Mouse (Mus musculus) embryonic facial prominence, embryonic 13.5 days (tissue): ENCODE data around the gene Hnf1a. TPM values are rescaled to one million over a fixed set of nuclear protein-coding genes. Genes with fewer than 3 reads are reported as not detected.

ENCODE experiments used
- ATAC-seq: fragments of 200-750 bp; cut with Nextera tagmentation; 2 replicates; pipeline ENCODE4 v1.8.0; 2017; ENCODE audit warnings: low read depth; ENCODE audit not compliant: insufficient number of reproducible peaks, insufficient read depth, low FRiP score, low TSS enrichment
- H3K27ac ChIP-seq: fragments of 300-500 bp; sonication (generic); 2 replicates; pipeline ENCODE4 v1.5.1; 2015; ENCODE audit warnings: moderate library complexity, mild to moderate bottlenecking, inconsistent platforms
- H3K27me3 ChIP-seq: fragments of 300-500 bp; sonication (generic); 2 replicates; pipeline ENCODE4 v1.6.1; 2015; ENCODE audit warnings: mild to moderate bottlenecking, inconsistent platforms
- H3K36me3 ChIP-seq: fragments of 300-500 bp; sonication (generic); 2 replicates; pipeline ENCODE4 v1.6.1; 2015; ENCODE audit warnings: mild to moderate bottlenecking, inconsistent platforms
- H3K4me1 ChIP-seq: fragments of 300-500 bp; sonication (generic); 2 replicates; pipeline ENCODE4 v1.6.1; 2015; ENCODE audit warnings: inconsistent platforms
- H3K4me2 ChIP-seq: fragments of 300-500 bp; sonication (generic); 2 replicates; pipeline ENCODE4 v1.6.1; 2015; ENCODE audit warnings: moderate library complexity, mild to moderate bottlenecking, inconsistent platforms
- H3K4me3 ChIP-seq: fragments of 300-500 bp; sonication (generic); 2 replicates; pipeline ENCODE4 v1.5.1; 2015; ENCODE audit warnings: mild to moderate bottlenecking, inconsistent platforms
- H3K9ac ChIP-seq: fragments of 300-500 bp; sonication (generic); 2 replicates; pipeline ENCODE4 v1.6.1; 2015; ENCODE audit warnings: mild to moderate bottlenecking, inconsistent platforms
- H3K9me3 ChIP-seq: fragments of 300-500 bp; sonication (generic); 2 replicates; pipeline ENCODE4 v1.6.1; 2016; ENCODE audit warnings: inconsistent platforms
- WGBS: fragments of 180-500 bp; shearing (Covaris S2); methylation state at CpG from one replicate; pipeline ENCODE4 v1.1.7; 2015; ENCODE audit warnings: mixed read lengths; 5-methylcytosine and 5-hydroxymethylcytosine counted together
- polyA plus RNA-seq: library from polyadenylated mRNA; unstranded; fragments of >200 nt; fragmentation: Nextera tagmentation; extraction: Ambion mirVana; gene quantifications from 2 replicates; pipeline ENCODE4 v1.2.1, GENCODE M21; 2015

Hnf1a gene
- polyA plus RNA-seq = 0.26 TPM in 1 of 2 replicates, not detected in the other

GRCm38 (mm10) chr5:114970824-114971227, at the start of gene Hnf1a:
TSS of gene Hnf1a (minus strand) at chr5:114971094.
- Histone ChIP-seq H3K4me3 (no peak within 1 kb of the TSS), H3K9ac (no peak within 1 kb of the TSS), H3K36me3 (no peaks in the 10 kb centered on the region), H3K27me3 (peaks cover 26% of the 10 kb centered on the region), H3K4me2 (no peak within 1 kb of the TSS), H3K4me1 (0 out of 2 replicates have a peak, but pooled peaks cover 3% of the 10 kb centered on the region), H3K27ac (no peak within 1 kb of the TSS), H3K9me3 (no peaks in the 10 kb centered on the region)
- no peak for ATAC-seq
- 78% methylated on average over 17 of the region's 17 CpGs for WGBS

- H3K4me2 ChIP-seq = no peak overlapping the region
- no peaks in the 10 kb centered on the region for H3K27me3 ChIP-seq
- ATAC-seq = no peak
- H3K27ac ChIP-seq = no peak overlapping the region
- peaks cover 5% of the 10 kb centered on the region for H3K36me3 ChIP-seq
- WGBS = 74% methylated on average over 4 of the region's 4 CpGs
- peaks cover 12% of the 10 kb centered on the region for H3K4me1 ChIP-seq
- H3K9ac ChIP-seq = no peak overlapping the region
- H3K9me3 ChIP-seq = no peaks in the 10 kb centered on the region
- no peak overlapping the region for H3K4me3 ChIP-seq
Measured at GRCm38 (mm10) chr5:115018813-115019212, 47.9 kb upstream of the Hnf1a start.

- Histone ChIP-seq H3K27ac (no peak overlapping the region), H3K9me3 (no peaks in the 10 kb centered on the region), H3K9ac (no peak overlapping the region), H3K36me3 (peaks cover 5% of the 10 kb centered on the region), H3K4me3 (no peak overlapping the region), H3K27me3 (no peaks in the 10 kb centered on the region), H3K4me1 (peaks cover 17% of the 10 kb centered on the region), H3K4me2 (no peak overlapping the region)
- ATAC-seq = no peak
- WGBS = 70% methylated on average over 2 of the region's 2 CpGs
Measured at GRCm38 (mm10) chr5:115018270-115018669, 47.4 kb upstream of the Hnf1a start.

GRCm38 (mm10) chr5:115015121-115015520, 44.2 kb upstream of the Hnf1a start:
- Histone ChIP-seq H3K4me2 (no peak overlapping the region), H3K27me3 (no peaks in the 10 kb centered on the region), H3K9me3 (no peaks in the 10 kb centered on the region), H3K9ac (no peak overlapping the region), H3K4me1 (peaks cover 34% of the 10 kb centered on the region), H3K4me3 (no peak overlapping the region), H3K36me3 (no peaks in the 10 kb centered on the region; the same call in 1 of the 2 replicates), H3K27ac (no peak overlapping the region)
- no peak for ATAC-seq
- 58% methylated on average over 4 of the region's 4 CpGs for WGBS

GRCm38 (mm10) chr5:115014570-115014969, 43.7 kb upstream of the Hnf1a start:
- no peak overlapping the region for H3K4me3 ChIP-seq
- H3K36me3 ChIP-seq = no peaks in the 10 kb centered on the region; the same call in 1 of the 2 replicates
- H3K4me1 ChIP-seq = peaks cover 35% of the 10 kb centered on the region
- H3K27ac ChIP-seq = no peak overlapping the region
- 70% methylated on average over 1 of the region's 1 CpGs for WGBS
- H3K27me3 ChIP-seq = no peaks in the 10 kb centered on the region
- H3K9ac ChIP-seq = no peak overlapping the region
- no peaks in the 10 kb centered on the region for H3K9me3 ChIP-seq
- H3K4me2 ChIP-seq = no peak overlapping the region
- no peak for ATAC-seq

- Histone ChIP-seq H3K4me3 (peak overlapping the region; percentile 99; the same call in 1 of the 2 replicates), H3K27ac (no peak overlapping the region), H3K4me1 (peaks cover 35% of the 10 kb centered on the region), H3K9me3 (no peaks in the 10 kb centered on the region), H3K9ac (no peak overlapping the region), H3K27me3 (no peaks in the 10 kb centered on the region), H3K4me2 (peak overlapping the region; percentile 90), H3K36me3 (no peaks in the 10 kb centered on the region; the same call in 1 of the 2 replicates)
- ATAC-seq = no peak
- 74% methylated on average over 3 of the region's 3 CpGs for WGBS
Measured at GRCm38 (mm10) chr5:115013436-115013835, 42.5 kb upstream of the Hnf1a start.

- H3K27me3 ChIP-seq = no peaks in the 10 kb centered on the region
- peaks cover 44% of the 10 kb centered on the region for H3K4me1 ChIP-seq
- H3K9ac ChIP-seq = peak overlapping the region; percentile 99
- no peaks in the 10 kb centered on the region for H3K9me3 ChIP-seq
- no peaks in the 10 kb centered on the region; the same call in 1 of the 2 replicates for H3K36me3 ChIP-seq
- H3K4me3 ChIP-seq = peak overlapping the region; percentile 99
- WGBS = under 1% methylated on average over 61 of the region's 63 CpGs
- ATAC-seq = peak; percentile 53
- peak overlapping the region; percentile 89 for H3K27ac ChIP-seq
- peak overlapping the region; percentile 90 for H3K4me2 ChIP-seq
Measured at GRCm38 (mm10) chr5:115011519-115012261, 40.8 kb upstream of the Hnf1a start.

GRCm38 (mm10) chr5:115011217-115011518, 40.3 kb upstream of the Hnf1a start:
- Histone ChIP-seq H3K4me2 (peak overlapping the region; percentile 90), H3K27me3 (no peaks in the 10 kb centered on the region), H3K4me3 (peak overlapping the region; percentile 99), H3K4me1 (peaks cover 45% of the 10 kb centered on the region), H3K36me3 (no peaks in the 10 kb centered on the region), H3K9me3 (no peaks in the 10 kb centered on the region), H3K9ac (peak overlapping the region; percentile 99), H3K27ac (peak overlapping the region; percentile 89)
- ATAC-seq = no peak; the same call in 1 of the 2 replicates
- WGBS = under 1% methylated on average over 31 of the region's 57 CpGs

GRCm38 (mm10) chr5:115010577-115011216, 39.8 kb upstream of the Hnf1a start, which contains the start of gene Sppl3:
TSS of gene Sppl3 (plus strand) at chr5:115011137.
- Histone ChIP-seq H3K4me3 (peak within 1 kb of the TSS; percentile 99), H3K27ac (peak within 1 kb of the TSS; percentile 89), H3K36me3 (no peaks in the 10 kb centered on the region), H3K9ac (peak within 1 kb of the TSS; percentile 99), H3K4me1 (peaks cover 45% of the 10 kb centered on the region), H3K4me2 (peak within 1 kb of the TSS; percentile 90), H3K27me3 (no peaks in the 10 kb centered on the region), H3K9me3 (no peaks in the 10 kb centered on the region)
- 1% methylated on average over 49 of the region's 65 CpGs for WGBS
- ATAC-seq = peak; percentile 79

- peaks cover 39% of the 10 kb centered on the region for H3K4me1 ChIP-seq
- WGBS = 47% methylated on average over 3 of the region's 3 CpGs
- no peak overlapping the region for H3K27ac ChIP-seq
- peak overlapping the region; percentile 79 for H3K4me2 ChIP-seq
- H3K9me3 ChIP-seq = no peaks in the 10 kb centered on the region
- no peaks in the 10 kb centered on the region for H3K36me3 ChIP-seq
- peak overlapping the region; percentile 99 for H3K4me3 ChIP-seq
- H3K9ac ChIP-seq = peak overlapping the region; percentile 99; the same call in 1 of the 2 replicates
- H3K27me3 ChIP-seq = no peaks in the 10 kb centered on the region
- ATAC-seq = no peak
Measured at GRCm38 (mm10) chr5:115009961-115010360, 39.1 kb upstream of the Hnf1a start.

- Histone ChIP-seq H3K9me3 (no peaks in the 10 kb centered on the region), H3K36me3 (no peaks in the 10 kb centered on the region), H3K9ac (no peak overlapping the region), H3K4me3 (no peak overlapping the region), H3K4me1 (peaks cover 34% of the 10 kb centered on the region), H3K27me3 (no peaks in the 10 kb centered on the region), H3K27ac (no peak overlapping the region), H3K4me2 (no peak overlapping the region)
- ATAC-seq = no peak
- 91% methylated on average over 6 of the region's 6 CpGs for WGBS
Measured at GRCm38 (mm10) chr5:115009143-115009542, 38.2 kb upstream of the Hnf1a start.

GRCm38 (mm10) chr5:115008307-115008706, 37.4 kb upstream of the Hnf1a start:
- peaks cover 29% of the 10 kb centered on the region for H3K4me1 ChIP-seq
- no peaks in the 10 kb centered on the region for H3K9me3 ChIP-seq
- no peak overlapping the region for H3K9ac ChIP-seq
- H3K36me3 ChIP-seq = no peaks in the 10 kb centered on the region
- ATAC-seq = no peak
- no peak overlapping the region for H3K4me2 ChIP-seq
- no peaks in the 10 kb centered on the region for H3K27me3 ChIP-seq
- 81% methylated on average over 7 of the region's 7 CpGs for WGBS
- H3K4me3 ChIP-seq = no peak overlapping the region
- H3K27ac ChIP-seq = peak overlapping the region; percentile 60; the same call in 1 of the 2 replicates
